Mouse (Mus musculus): ENCODE data around the gene Kank4. TPM values are rescaled to one million over a fixed set of nuclear protein-coding genes. Genes with fewer than 3 reads are reported as not detected.
"Not testable (repeated sequence)": the region's sequence is repeated elsewhere in the genome, so short reads cannot be mapped to it uniquely, and the experiment has no call there.

Gene Kank4
- polyA plus RNA-seq, 1 experiment from 2014 or later, result not detected

DNA sequence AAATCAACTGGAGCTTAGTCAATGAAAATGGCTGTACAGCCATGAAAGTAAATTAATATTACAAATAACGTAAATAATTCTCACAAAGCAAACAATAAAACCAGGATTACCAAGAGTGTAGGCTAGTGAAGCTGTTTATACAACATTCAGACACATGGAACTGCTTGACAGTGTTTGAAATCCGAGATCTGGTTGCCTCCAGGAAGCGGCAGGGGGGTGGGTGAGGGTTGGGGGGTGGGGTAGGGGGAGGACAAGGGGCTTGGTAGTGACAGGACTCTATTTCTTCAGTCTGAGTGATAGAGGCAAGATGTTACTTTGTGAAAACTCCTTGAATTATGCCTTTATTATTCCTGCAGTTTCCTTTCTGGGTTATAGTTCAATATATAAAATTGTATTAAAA, 9.4 kb upstream of the Kank4 start:
- DNase-seq (ENCODE audit: low read depth, low spot score) (no peak), ATAC-seq (no peak)
- ChIA-PET POLR2A (no interaction called here), CTCF (no interaction called here)
- no peaks in the 10 kb centered on the region for H3K27me3 ChIP-seq
- no peak for TF ChIP-seq CTCF (IDR thresholded peaks at IDR 0.05)
- in situ Hi-C loops (cut with MboI; ENCODE audit: low pct_unique_long_range_greater_than_20kb), result no loop called here

DNA sequence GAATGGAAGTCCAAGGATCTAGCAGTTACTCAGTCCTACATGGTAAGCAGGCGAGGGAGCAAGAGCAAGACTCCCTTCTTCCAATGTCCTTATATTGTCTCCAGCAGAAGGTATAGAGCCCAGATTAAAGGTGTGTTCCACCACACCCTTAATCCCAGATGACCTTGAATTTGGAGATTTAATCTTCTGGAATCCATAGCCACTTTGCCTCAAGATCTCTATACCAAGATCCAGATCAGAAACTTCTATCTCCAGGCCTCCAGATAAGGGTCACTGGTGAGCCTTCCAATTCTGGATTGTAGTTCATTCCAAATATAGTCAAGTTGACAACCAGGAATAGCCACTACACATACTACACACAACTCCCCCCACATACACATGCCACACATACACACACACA, 6.4 kb upstream of the Kank4 start, which contains the start of gene I0C0044D17Rik:
I0C0044D17Rik (minus strand) TSS at position 101 of the 400 bp plus-strand sequence.
- CTCF ChIA-PET; H3K27me3 ChIP-seq; in situ Hi-C loops (cut with MboI; ENCODE audit: low pct_unique_long_range_greater_than_20kb); DNase-seq (ENCODE audit: low read depth, low spot score); POLR2A ChIA-PET; ATAC-seq: not testable (repeated sequence)

DNA sequence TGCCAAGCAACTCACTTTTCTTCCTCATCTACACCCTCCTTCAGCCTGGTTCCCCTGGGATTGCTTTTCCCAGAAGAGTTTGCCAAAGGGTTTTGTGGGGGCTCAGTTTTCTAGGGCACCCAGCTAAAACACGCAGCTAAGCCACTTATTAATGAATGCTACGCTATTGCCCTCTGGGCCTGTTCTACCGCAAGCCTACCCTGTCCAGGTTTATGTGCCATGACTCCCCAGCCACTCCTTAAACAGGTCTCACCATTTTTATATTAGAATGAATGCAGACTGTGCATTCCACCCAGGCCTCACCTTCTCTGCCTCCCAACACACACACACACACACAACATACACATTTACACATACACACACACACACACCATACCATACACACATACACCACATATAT, 5.7 kb upstream of the Kank4 start:
- in situ Hi-C loops (cut with MboI; ENCODE audit: low pct_unique_long_range_greater_than_20kb), result no loop called here
- no peaks in the 10 kb centered on the region for H3K27me3 ChIP-seq
- CTCF ChIA-PET, result no interaction called here
- no peak for TF ChIP-seq CTCF (IDR thresholded peaks at IDR 0.05)
- ATAC-seq (no peak), DNase-seq (ENCODE audit: low read depth, low spot score) (no peak)
- POLR2A ChIA-PET, result no interaction called here

DNA sequence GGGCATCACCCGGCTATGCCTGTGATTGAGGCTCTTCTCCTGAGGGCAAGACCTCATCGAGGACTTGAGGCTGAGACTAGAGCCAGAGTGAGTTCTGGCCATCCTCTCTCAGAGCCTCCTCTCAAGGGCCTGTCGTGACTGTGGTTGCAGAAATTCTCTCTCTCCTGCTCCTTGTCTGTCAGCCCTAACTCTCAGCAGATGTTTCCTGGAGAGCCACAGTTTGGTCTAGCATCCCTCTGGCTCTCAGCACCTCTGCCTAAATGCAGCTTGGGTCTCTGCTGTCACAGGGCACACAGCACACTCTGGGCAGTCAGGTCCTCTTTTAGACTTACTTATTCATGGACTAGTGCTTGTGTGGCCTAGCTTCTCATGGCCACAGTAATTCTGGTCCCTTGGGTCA, 5.1 kb upstream of the Kank4 start:
- DNase-seq (ENCODE audit: low read depth, low spot score), result no peak
- POLR2A ChIA-PET, result no interaction called here
- no peaks in the 10 kb centered on the region for H3K27me3 ChIP-seq
- in situ Hi-C loops (cut with MboI; ENCODE audit: low pct_unique_long_range_greater_than_20kb), result no loop called here
- ATAC-seq, result no peak
- no peak for TF ChIP-seq CTCF (IDR thresholded peaks at IDR 0.05)
- CTCF ChIA-PET, result no interaction called here

DNA sequence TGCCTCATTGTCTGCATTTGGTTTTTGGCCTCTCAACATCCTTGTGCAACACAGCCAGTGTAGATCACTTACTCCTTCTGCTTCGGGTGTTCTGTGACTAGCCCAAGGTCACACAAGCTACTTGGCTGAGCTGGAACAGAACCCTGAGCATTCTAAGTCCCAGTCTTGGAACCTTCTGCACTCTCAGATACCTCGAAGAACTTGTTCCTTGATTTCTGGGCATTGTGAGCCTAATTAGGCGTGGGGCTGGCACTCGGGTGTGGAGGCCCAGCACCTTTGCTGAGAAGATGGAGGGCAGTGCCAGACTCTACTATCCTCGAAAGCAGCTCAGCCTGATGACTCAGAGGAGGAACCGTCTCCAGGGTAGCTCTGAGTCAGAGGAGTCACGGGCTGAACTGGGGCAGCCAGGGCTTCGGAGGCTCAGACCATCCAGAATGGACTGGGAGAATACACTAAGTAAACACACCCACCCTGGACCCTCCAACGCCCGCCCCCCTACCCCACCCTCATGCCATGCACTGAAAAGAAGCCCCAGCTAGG, 1.9 kb upstream of the Kank4 start:
- ATAC-seq (peak; percentile 91), DNase-seq (ENCODE audit: low read depth, low spot score) (peak; percentile 43)
- H3K27me3 ChIP-seq, result no peaks in the 10 kb centered on the region
- TF ChIP-seq CTCF (IDR thresholded peaks at IDR 0.05), result no peak
- CTCF ChIA-PET, result interaction anchor here (1.0 kb wide), 1 partner anchor 67 kb away, joined by 3 read pairs; no protein-coding TSS in a partner anchor
- POLR2A ChIA-PET, result no interaction called here
- in situ Hi-C loops (cut with MboI; ENCODE audit: low pct_unique_long_range_greater_than_20kb), result no loop called here

- no peaks in the 10 kb centered on the region for H3K27me3 ChIP-seq
- CTCF ChIA-PET, result no interaction called here
- no peak for TF ChIP-seq CTCF (IDR thresholded peaks at IDR 0.05)
- in situ Hi-C loops (cut with MboI; ENCODE audit: low pct_unique_long_range_greater_than_20kb), result no loop called here
- POLR2A ChIA-PET, result no interaction called here
- ATAC-seq (no peak), DNase-seq (ENCODE audit: low read depth, low spot score) (no peak)
Measured at GRCm38 (mm10) chr4:98816807-98817183, 542 bp downstream of the Kank4 start.

DNA sequence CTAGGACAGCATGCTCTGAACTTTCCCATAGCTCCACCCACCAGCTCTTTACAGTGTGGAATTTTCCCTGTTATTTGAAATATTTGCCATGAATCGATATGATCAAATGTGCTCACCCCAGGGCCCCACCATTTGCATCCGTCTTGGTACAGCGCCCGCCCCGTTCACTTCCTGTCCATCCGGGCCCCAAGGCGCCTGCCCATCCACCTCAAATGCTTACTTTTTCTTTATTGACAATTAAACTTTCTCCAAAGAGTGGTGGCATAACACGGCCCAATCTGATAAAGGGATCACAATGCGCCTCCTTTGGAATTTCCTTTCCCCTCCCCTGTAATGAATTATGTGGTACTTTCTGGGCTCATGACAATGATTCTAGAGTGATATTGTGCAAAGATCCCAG, 11.0 kb downstream of the Kank4 start:
- no peaks in the 10 kb centered on the region for H3K27me3 ChIP-seq
- DNase-seq (ENCODE audit: low read depth, low spot score), result no peak
- ChIA-PET CTCF (interaction anchor here (0.8 kb wide), 2 partner anchors 16 to 48 kb away, joined by 3 read pairs; no protein-coding TSS in a partner anchor), POLR2A (no interaction called here)
- TF ChIP-seq CTCF (IDR thresholded peaks at IDR 0.05), result no peak
- no peak for ATAC-seq
- in situ Hi-C loops (cut with MboI; ENCODE audit: low pct_unique_long_range_greater_than_20kb), result no loop called here

DNA sequence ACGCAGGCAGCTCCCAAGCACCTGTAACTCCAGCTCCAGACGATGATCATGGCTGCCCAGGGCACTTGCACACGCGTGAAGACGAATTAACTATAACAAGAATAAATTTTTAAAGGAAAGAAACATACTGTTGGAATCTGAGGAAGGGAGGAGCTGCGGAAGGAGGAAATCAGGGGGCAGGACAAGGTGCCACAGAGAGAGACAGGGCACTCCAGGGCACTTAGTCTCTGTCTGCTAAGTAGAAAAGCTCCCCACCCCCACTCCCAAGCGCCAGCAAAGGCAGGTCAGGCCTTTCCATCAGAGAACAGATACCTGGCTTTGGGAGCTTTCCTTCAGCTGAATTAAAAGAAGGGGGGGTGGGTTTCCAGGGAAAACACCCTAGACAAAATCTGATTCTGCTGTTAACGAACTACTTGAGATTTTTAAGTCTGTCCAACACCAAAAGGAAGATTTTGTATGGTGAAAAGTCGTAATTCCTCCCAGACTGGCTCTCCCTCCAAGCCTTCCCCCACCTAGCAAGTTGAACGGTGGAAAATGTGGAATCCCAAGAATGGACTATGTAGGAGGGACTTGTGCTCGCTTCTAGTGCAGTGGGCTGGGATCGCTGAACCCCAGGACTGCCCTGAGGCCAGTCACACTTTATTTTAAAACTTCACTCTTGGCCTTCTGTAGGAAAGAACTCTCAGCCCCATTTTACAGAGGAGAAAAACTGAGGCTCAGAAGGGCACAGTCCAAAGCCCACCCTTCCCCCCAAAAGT, 11.9 kb downstream of the Kank4 start:
- in situ Hi-C loops (cut with MboI; ENCODE audit: low pct_unique_long_range_greater_than_20kb), result no loop called here
- no peaks in the 10 kb centered on the region for H3K27me3 ChIP-seq
- ChIA-PET POLR2A (no interaction called here), CTCF (interaction anchor here (0.8 kb wide), 1 partner anchor 15 kb away, joined by 3 read pairs; no protein-coding TSS in a partner anchor)
- ATAC-seq, result no peak
- TF ChIP-seq CTCF (IDR thresholded peaks at IDR 0.05), result no peak
- no peak for DNase-seq (ENCODE audit: low read depth, low spot score)

- ChIA-PET POLR2A (no interaction called here), CTCF (interaction anchor here (1.9 kb wide), 1 partner anchor 7 kb away, joined by 5 read pairs; no protein-coding TSS in a partner anchor)
- no peaks in the 10 kb centered on the region for H3K27me3 ChIP-seq
- ATAC-seq (no peak), DNase-seq (ENCODE audit: low read depth, low spot score) (no peak)
- in situ Hi-C loops (cut with MboI; ENCODE audit: low pct_unique_long_range_greater_than_20kb), result no loop called here
- TF ChIP-seq CTCF (IDR thresholded peaks at IDR 0.05), result no peak
Measured at GRCm38 (mm10) chr4:98804476-98805134, 12.7 kb downstream of the Kank4 start.

GRCm38 (mm10) chr4:98801775-98802174, 15.6 kb downstream of the Kank4 start:
- ATAC-seq (no peak), DNase-seq (ENCODE audit: low read depth, low spot score) (no peak)
- H3K27me3 ChIP-seq, result no peaks in the 10 kb centered on the region
- no peak for TF ChIP-seq CTCF (IDR thresholded peaks at IDR 0.05)
- in situ Hi-C loops (cut with MboI; ENCODE audit: low pct_unique_long_range_greater_than_20kb), result no loop called here
- CTCF ChIA-PET, result no interaction called here
- POLR2A ChIA-PET, result no interaction called here

- in situ Hi-C loops (cut with MboI; ENCODE audit: low pct_unique_long_range_greater_than_20kb), result no loop called here
- ATAC-seq (no peak), DNase-seq (ENCODE audit: low read depth, low spot score) (no peak)
- H3K27me3 ChIP-seq, result no peaks in the 10 kb centered on the region
- CTCF ChIA-PET, result no interaction called here
- POLR2A ChIA-PET, result no interaction called here
- no peak for TF ChIP-seq CTCF (IDR thresholded peaks at IDR 0.05)
Measured at GRCm38 (mm10) chr4:98800824-98801223, 16.5 kb downstream of the Kank4 start.
